Mouse (Mus musculus) neural tube, embryonic 10.5 days (tissue): ENCODE data around the gene Gm49358.

Source experiments
- DNase-seq: peaks from one replicate; pipeline ENCODE4 v3.0.0-alpha.2; 2017; ENCODE audit warnings: low spot score; ENCODE audit errors: extremely low spot score

Gene Gm49358

DNA sequence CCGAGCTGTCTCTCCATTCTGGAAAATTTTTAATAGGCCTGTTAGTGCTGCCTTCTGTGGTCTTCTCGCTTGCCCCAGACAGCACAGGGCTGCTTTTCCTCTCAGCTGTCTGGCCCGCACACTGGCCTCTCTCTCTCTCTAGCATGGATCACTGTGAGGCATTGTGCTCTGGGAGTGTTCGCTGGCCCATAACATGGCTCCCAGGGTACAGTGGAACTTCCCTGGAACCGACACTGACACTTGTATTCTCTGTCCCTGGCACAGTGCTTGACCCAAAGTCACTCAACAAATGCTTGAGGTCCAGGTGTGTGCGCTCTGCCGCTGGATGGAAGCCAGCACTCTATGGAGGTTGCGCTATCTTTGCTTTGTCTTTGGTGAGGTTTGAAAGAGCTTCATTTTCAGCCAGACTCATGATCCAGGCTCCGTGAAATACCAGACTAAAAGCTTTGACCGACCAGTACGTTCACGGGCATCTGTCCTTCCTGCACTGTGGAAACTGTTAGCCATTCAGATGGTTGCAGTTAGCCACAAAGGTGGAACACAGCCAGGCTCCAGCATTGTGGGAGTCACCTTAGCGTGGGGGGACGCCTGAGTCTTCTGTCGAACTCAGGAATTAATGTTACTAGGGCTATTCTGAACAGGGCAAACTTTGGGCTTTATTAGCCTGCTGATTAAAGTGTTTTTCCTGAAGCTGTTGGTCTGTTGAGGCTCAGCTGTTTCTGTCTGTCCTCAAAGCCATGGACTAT lies 44.4 kb downstream of the Gm49358 start:
- no peak for DNase-seq

DNA sequence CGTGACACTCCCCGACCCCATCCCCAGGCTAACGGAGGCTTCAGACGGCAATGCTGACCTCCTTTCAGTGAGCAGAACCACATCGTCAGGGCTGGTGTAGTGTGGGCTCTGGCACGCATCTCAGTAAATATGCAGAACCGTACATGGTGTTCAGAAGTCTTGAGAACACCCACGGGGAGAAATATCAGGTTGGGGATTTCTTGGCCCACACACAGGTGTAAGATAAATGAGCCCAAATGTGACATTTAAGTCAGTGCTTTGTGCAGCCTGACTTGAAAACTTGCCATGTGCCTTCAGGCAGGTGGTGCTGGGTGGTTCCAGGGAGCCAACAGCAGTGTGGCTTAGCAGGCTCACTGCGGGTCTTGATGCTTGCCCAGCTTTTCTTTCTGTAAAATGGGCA lies 46.2 kb downstream of the Gm49358 start:
- no peak for DNase-seq

DNA sequence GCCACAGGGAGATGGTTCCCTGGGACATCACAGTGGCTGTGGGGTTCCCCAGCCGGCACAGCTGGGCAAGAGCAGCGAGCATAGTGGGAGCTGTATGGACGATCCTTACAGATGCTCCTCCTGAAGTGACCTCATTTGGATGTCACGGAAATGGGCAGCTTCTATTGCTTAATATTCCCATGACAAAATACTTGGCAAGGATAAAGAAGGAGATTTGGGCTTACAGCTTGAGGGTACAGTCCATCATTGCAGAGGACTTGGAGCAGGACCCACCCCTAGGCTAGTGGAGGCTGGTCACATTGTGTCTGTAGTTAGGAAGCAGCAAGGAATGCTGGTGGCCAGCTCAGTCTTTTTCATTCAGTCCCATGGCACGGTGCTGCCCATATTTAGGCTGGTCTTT lies 46.8 kb downstream of the Gm49358 start:
- no peak for DNase-seq

DNA sequence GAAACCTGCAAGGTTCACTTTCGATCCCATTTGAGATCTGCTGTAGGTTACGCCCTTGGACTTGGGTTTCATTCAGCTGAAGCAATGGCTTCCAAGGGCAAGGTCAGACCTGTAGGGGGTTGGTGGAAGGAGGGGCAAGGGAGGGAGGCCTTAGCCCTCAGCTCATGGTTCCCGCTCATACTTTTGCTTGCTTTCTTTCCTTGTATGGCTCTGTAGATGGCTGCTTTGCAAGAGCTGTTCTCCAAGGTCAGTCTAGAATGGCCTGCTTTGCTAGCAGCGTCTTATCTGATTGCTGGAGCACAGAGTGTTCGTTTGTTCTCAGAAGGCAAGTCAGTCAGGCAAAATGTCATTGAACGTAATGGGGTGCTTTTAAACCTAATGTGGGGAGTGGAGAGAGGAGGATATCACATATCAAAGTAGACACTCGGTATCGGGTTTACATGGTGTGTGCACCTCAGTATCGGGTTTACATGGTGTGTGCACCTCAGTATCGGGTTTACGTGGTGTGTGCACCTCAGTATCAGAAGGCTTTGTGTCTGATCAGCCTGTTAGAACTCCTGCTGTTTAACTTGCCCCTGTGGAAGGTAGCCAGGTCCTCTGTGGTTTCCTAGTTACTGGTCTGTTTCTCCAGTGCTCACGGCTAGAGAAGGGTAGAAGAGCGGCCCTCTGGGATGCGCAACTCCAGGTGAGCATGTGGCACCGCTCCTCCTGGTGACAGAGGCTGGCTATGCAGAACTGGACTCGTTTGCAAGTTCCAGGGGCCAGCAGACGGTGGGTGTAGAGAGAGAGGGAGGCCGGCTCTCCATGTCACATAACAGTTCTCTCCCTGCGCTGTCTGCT lies 50.7 kb downstream of the Gm49358 start:
- no peak for DNase-seq

DNA sequence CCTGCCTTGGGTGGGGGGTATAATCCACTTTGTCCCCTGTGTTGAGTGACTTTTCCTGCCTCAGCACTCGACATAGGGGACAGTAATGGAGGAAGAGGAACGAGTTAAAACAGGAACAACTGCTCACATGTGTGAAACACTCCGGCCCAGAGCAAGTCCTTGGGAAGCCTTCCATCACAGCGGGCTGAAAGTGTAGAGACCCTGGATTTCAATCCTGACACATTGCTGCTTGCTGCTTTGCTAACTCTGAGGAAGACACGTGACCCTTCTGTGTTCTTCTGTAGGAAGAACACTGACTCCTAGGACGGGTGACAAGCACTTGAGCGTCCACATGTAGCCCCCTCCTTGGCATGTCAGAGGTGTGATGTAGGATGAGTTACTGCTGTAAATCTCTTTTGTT lies 51.4 kb downstream of the Gm49358 start:
- no peak for DNase-seq

DNA sequence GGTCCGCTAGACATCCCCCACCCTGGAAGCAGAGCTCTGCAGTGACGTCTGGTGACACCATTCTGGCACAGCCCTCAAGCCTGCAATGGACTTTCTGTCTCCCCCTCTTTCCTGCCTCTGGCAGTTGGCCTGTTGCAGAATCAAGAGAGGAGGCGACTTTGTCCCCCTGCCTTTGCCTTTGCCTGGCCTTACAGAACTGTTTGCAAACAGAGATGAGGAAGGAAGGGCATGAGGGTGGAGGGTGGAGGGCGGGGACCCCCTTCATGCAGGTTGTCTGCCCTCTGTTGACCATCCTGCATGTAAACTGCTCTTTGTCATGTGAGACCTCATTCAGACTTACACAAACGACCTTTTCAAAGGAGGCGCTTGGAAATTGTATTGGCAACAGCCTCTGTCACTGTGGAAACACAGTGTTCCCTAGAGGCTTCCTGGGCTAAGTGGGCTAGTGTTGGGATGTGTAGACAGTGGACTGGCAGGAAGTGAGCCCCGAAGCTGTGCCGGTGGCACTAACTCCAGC lies 55.9 kb downstream of the Gm49358 start:
- DNase-seq, result peak; percentile 38

DNA sequence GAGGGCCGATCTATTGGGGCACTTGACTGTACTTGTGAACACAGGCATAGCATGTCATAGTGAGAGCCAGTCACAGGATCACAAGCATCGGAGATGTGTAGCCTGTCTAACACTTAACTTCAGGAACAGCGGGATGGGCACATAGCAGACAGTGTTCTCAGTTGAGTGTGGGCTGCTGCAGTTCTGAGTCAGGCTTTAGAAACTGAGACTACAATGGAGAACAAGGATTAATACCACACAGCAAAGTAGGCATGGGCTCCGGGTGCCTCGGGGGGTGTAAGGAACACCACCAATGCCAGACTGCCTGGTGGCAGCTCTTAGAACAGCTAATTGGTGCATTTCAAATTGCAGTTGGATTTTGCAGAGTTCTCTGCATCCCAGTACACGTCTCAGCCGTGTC lies 57.2 kb downstream of the Gm49358 start:
- no peak for DNase-seq

DNA sequence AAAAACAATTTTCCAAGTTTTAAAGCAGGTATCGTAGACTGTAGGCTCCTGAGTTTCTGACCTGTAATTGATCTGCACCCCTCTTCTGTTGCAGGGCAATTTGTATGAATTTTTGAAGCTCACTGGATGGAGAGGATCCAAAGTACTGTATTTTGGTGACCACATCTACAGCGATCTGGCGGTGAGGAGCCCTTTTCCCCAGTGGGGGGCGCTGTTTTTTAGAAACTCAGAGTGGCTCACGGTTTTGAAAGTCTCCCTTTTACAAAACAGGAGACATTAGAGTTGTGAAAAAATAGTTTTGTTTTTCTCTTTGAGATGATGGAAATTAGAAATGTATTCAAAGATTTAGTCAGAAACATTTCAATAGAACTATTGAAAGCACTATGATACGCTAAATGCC lies 60.3 kb downstream of the Gm49358 start:
- no peak for DNase-seq

DNA sequence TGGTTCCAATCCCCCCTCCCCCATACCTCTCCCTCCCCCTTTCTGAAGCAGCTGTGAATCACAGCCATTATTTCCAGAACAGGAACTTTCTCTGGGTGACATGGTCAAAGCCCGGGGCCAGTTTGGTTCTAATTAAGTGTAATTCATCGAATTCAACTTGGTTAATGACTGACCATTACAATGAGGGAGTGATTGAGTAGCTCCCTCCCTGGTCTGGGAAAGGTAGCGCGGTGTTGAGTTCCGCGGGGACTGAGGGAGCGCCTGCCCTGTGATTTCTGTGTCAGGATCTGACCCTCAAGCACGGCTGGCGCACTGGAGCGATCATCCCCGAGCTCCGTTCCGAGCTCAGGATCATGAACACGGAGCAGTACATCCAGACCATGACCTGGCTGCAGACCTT lies 61.1 kb downstream of the Gm49358 start:
- no peak for DNase-seq

DNA sequence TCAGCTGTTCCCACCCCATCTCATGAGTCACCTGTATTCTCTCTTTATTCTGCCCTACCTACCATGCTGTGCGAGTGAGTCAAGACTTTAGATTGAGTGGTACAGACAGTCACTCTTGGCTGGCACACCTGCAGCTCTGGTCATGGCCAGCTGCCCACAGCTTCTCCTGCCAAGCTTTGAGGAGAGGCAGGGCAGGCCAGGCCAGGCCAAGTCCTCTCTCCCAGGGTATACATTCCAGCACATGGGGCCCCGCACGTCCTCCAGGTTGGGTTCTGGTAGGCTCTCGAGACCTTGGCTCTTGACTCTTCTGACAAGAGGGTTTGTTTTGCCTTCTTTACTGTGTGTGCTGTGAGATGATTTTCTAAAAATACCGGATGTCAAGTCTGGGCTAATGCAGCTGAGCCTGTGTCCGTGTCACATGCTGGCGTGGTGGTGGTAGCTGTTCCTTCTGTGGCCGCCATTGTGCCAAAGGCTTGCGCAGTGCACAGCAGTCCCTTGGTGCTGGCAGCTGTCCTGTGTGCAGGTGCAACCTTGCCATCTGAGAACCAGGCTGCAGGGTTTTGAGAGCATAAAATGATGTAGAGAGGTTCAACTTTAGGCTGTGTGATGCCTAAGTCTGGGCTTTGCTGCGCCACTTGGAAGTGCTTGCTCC lies 62.2 kb downstream of the Gm49358 start:
- DNase-seq, result no peak

DNA sequence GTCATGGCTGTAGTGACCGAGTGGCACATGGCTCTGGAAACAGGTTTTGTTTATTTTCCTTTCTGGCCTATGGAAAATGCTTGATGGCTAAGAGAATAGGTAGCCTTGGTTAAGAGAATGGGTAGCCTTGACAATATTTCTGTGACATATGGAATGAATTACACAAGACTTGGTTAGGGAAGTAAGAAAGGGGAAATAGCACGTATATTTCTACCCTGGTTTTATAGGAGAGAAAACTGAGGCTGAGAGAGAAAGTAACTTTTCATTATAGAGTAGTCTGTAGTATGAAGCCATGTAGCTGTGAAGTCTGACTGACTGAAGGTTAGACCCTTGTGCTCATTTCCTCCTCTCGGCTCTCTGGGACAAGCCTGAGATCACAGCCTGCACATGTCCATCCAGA lies 63.2 kb downstream of the Gm49358 start:
- DNase-seq, result no peak

DNA sequence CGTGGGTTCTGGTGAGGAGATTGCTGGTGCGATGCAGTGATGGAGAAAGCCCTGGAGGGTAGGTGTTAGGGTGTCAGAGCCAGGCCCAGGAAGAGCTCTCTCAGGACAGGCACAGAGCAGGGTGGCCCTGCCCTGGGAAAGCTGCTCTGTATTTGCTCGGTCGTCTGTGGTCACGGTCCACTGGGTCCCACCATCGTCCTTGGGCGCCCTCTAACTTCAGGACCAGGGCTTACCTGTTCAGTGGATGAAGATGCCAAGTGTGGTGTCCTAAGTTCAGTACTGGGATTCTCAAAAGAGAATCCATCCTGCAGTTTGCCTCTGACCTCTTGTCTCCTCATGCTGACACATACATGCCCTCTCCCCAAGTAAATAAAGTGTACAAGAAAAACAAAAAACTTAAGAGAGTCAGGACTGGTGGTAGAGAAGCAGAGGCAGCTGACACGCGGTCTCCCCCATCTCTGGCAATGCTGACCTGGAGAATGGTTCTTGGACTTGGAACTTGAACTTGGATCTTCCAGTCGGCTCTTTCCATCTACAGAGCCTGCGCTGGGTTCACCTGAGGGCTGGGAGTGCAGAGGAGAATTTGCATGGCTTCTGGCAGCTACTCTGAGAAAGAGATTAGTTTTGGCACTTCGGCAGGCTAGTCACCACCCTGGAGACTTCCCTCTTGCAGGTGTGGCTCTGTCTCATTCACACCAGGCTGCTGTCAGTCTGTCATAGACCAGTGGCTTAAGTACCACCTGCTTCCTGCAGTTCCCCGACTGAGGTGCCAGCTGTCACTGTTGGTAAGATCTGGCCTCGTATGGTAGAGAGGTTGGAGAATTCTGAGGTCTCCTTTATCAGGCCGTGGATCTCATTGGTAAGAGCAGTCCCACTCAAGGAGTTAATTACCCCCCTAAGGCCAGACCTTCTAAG lies 64.7 kb downstream of the Gm49358 start:
- DNase-seq, result no peak

DNA sequence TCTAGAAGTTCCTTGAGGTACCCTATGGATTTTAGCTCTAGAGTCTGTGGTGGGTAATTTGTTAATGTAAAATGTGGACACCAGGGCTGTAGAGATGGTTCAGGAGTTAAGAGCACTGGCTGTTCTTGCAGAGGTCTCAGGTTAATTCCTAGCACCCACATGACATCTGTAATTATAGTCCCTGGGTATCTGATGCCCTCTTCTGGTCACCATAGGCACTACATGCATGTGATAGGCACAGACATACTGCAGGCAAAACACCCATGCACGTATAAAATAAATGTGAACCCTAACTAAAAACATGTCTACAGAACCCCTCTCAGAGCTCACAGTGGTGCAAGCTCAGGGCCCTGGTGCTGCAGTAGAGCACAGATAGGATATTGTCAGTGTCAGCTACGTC lies 65.7 kb downstream of the Gm49358 start:
- no peak for DNase-seq

DNA sequence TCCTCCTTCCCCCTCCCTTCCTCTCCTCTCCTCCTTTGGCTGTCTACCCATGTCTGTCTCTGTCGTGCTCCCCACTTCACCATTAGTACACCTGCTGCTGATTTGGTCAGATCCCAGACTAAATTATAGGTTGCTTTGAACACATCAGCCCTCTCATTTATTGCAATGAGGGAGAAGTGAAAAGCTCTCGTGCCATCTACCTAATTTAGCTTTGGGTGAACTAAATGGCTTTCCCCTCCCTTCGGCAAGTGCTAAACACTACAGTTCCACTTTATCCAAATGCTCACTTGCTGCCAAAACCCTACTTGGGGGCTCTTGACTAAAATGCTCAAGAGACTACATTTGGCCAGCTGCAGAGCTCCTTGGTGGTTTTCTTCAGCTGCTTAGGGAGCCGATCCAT lies 73.0 kb downstream of the Gm49358 start:
- DNase-seq, result no peak

DNA sequence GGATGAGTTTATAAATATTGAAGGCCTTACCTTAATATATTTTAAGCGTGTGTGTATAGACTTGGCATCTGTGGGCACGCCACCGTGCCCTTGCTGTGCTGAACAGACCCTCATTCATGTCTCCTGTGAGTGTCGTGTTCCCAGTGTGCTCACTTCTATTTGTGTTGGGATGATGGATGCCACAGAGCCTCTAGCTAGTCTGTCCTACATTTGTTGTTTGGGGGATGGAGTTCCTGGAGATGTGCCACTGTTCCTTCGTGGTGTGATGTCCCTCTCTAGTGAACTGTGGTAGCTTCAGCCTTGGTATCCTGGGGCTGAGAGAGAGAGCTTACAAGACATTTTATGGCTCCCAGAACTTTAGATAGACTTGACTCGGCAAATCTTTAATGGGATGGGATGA lies 75.1 kb downstream of the Gm49358 start:
- DNase-seq, result no peak

DNA sequence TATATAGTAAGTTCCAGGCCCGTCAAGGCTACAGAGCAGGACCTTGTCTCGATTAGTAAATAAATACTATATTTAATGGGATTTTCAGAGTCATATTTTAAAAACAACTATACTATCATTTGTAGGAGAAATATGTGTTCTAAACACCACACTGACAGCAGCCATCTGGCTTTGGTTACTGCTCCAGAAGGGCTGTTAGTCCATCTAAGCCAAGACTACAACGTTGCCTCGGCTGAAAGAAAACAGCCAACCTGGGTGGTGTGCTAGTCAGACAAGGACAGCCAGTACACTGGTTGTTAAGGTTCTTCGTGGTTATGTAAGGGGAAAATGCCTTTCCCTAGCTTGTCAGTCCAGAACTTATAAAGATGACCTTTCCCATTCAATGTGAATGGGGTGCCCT lies 78.9 kb downstream of the Gm49358 start:
- no peak for DNase-seq

DNA sequence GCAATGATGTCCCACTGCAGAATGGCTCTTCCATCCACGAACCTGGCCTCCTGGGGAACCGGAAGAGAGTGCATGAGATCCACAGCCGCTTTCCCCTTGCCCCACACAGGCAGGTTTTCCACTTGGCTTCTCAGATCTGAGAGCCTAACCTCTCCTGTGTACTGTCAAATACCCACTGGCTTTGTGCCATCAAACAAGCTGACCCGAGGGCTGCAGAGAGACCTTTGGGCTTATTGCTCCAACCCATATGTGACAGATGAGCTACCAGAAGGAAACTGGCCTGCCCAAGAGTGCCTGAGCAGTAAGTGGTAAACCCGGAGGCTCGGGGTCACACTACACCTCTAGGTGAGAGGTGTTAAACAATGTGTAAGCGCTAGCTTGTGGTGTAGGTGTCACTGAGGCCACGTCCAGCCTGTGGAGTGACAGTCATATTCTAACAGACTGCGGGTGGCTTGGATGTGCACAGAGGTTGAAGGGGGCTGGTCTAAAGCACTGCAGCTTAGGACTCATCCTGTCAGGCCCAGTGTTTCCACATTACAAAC lies 83.2 kb downstream of the Gm49358 start:
- no peak for DNase-seq

DNA sequence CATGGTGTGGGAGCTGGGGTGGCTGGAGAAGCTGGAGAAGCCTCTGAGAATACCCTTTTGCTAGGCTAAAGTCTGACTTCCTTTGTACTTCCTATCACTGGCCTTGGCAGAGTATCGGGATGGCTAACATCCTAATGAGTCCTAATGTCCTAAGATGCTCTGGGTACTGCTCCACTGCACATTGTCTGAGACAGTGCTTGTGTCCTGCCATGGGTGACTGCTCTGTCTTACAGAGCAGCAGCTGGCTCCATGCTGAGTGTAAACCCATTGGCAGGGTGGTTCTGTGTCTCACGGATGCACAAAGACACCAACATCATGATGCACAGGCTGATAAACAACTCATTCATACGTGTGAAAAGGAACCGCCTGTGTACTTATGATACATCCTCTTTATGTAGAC lies 85.3 kb downstream of the Gm49358 start:
- no peak for DNase-seq

DNA sequence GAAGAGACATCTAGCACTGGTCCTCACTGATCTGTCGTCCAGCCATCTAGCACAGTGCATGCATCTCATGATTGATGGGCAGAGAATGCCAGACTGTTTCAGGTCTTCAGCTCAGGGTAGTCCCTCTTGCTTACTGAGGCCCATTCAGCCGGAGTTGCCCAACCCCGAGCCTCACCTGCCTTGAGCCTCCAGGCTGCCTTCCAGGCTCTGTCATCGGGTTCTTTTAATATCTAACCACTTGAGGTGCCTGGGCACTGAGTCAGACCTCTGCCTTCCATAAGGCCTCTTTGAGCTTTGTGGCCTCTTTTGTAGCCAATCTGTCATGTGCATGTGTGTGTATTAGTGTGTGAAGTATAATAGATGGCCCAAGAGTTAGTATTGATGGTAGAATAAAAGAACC lies 85.7 kb downstream of the Gm49358 start:
- no peak for DNase-seq

DNA sequence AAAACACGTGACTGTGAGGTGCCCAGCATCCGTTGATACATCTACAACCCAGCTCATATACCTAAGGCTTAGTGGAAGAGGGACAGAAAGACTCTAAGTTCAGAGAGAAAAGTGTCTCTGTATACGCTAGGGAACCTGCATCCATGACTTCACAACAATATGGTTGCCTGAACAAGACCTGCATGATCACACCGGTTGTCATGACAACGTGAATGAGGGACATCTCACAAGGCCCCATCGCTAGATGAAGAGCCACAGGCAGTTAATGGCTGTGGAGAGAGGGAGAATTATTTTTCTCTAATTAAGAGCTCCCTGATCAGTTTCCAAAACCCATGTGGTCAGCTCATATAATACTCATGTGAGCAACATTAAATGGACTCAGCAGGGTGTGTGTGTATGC lies 88.4 kb downstream of the Gm49358 start:
- DNase-seq, result no peak

DNA sequence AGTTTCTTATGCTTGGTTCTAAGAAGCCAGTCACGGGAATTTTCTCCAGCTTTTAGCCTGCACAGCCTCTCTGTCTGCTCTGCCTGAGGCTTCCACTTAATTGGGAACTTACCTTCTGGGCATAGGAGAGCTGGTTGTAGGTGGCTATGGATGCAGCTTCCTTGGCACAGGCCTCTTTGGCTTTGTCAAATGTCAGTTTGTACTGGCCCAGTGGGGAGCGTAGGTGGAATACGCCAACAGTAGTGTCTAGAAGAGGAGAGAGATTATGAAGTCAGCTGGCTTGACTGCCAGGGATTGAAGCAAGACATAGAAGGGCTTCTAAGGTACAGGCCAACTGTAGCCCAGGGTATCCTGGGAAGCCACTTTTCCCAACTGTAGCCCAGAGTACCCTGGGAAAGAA lies 89.7 kb downstream of the Gm49358 start:
- DNase-seq, result no peak
